Mouse (Mus musculus) bone marrow, adult 2 months (tissue): ENCODE results near the gene Pgam5.

ENCODE experiments used
- CTCF ChIP-seq: fragments of 200-500 bp; IDR thresholded peaks from 2 replicates; pipeline ENCODE4 v1.5.1; 2011; ENCODE audit warnings: low read length, control low read depth; ENCODE audit not compliant: control insufficient read depth, insufficient read depth
- POLR2A ChIP-seq: fragments of 200-500 bp; IDR thresholded peaks from 2 replicates; pipeline ENCODE4 v1.6.1; 2011; ENCODE audit warnings: low read depth, mild to moderate bottlenecking, control low read depth, low read length, borderline replicate concordance; ENCODE audit not compliant: control insufficient read depth

DNA sequence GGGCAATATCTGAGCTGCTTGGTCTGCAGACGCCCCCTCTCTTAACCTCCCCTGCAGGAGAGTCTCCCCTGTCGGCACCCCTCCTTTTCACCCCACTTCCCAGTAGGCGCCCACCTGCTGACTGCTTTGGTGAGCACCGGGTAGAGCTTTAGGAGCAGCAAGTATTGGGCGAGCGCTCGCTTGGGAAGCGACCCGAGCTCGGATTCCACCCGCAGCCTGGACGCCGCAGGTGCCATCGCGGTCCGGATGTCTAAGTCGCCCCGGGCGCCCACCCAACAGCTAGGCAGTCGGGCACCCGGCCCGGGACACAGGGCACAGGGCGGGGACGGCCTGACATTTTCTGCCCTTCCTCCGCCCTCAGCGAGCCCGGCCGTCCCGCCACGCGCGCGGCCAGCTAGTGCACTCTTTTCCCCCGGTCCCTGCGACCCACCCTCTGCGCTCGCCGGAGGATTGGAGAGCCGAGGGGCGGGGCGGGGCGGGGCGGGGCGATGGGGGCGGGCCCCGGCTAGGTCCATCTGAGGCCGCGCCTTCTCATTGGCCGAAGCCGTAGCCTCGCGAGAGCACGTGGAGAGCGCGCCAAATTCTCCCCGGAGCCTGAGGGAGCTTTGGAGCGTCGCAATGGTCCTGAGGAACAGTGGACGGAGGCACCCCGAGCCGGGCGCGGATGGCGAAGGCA, 16.2 kb upstream of the Pgam5 start, which contains the start of the genes Pxmp2 and Pole:
- no peak for TF ChIP-seq CTCF
- TF ChIP-seq POLR2A = no peak
